Mouse (Mus musculus) liver, embryonic 18 days (tissue): Measurements from ENCODE around the gene Hs3st3a1. TPM values are rescaled to one million over a fixed set of nuclear protein-coding genes. Genes with fewer than 3 reads are reported as not detected.

Experiments used
- polyA plus RNA-seq: library from polyadenylated mRNA; depleted of rRNA; stranded (reverse); fragments of >200 nt; gene quantifications from 2 replicates; pipeline ENCODE4 v1.2.3, GENCODE M21; 2012; rRNA removed

Gene Hs3st3a1
- 0.20 and 0.30 TPM in 2 replicates for polyA plus RNA-seq

GRCm38 (mm10) chr11:64434611-64435545 is at the start of gene Hs3st3a1:
Gene Hs3st3a1 (plus strand): TSS chr11:64435332.

GRCm38 (mm10) chr11:64436412-64436727 is 1.2 kb downstream of the Hs3st3a1 start, which contains the start of gene F930015N05Rik:
Gene F930015N05Rik (minus strand): TSS chr11:64436653.

Other genes with a start within 250 kb of the Hs3st3a1 start
- gene F930015N05Rik, start 1.3 kb downstream of the Hs3st3a1 start, polyA plus RNA-seq = 0.02 TPM in 2 replicates